Mouse (Mus musculus) forebrain, embryonic 13.5 days (tissue): ENCODE results near the gene Praf2. TPM values are rescaled to one million over a fixed set of nuclear protein-coding genes. Genes with fewer than 3 reads are reported as not detected.
"Not testable (repeated sequence)": the region's sequence is repeated elsewhere in the genome, so short reads cannot be mapped to it uniquely, and the experiment has no call there.

ENCODE experiments used
- ATAC-seq: fragments of 200-750 bp; cut with Nextera tagmentation; 2 replicates; pipeline ENCODE4 v1.8.0; 2017
- H3K27ac ChIP-seq: fragments of 300-500 bp; sonication (generic); 2 replicates; pipeline ENCODE4 v1.5.1; 2015; ENCODE audit warnings: inconsistent platforms, mild to moderate bottlenecking, moderate library complexity
- H3K27me3 ChIP-seq: fragments of 300-500 bp; sonication (generic); 2 replicates; pipeline ENCODE4 v1.6.1; 2015; ENCODE audit warnings: mild to moderate bottlenecking, inconsistent platforms
- H3K36me3 ChIP-seq: fragments of 300-500 bp; sonication (generic); 2 replicates; pipeline ENCODE4 v1.6.1; 2015; ENCODE audit warnings: mild to moderate bottlenecking, inconsistent platforms; ENCODE audit not compliant: poor library complexity, severe bottlenecking
- H3K4me1 ChIP-seq: fragments of 300-500 bp; sonication (generic); 2 replicates; pipeline ENCODE4 v1.6.1; 2015; ENCODE audit warnings: inconsistent platforms
- H3K4me2 ChIP-seq: fragments of 300-500 bp; sonication (generic); 2 replicates; pipeline ENCODE4 v1.6.1; 2015; ENCODE audit warnings: inconsistent platforms, mild to moderate bottlenecking, moderate library complexity
- H3K4me3 ChIP-seq: fragments of 300-500 bp; sonication (generic); 2 replicates; pipeline ENCODE4 v1.5.1; 2015; ENCODE audit warnings: mild to moderate bottlenecking, inconsistent platforms
- H3K9ac ChIP-seq: fragments of 300-500 bp; sonication (generic); 2 replicates; pipeline ENCODE4 v1.6.1; 2015; ENCODE audit warnings: mild to moderate bottlenecking, inconsistent platforms
- H3K9me3 ChIP-seq: fragments of 300-500 bp; sonication (generic); replicated peaks from 2 replicates; pipeline ENCODE4 v1.6.1; 2016; ENCODE audit warnings: inconsistent platforms
- WGBS: fragments of 180-500 bp; shearing (Covaris S2); methylation state at CpG from one replicate; pipeline ENCODE4 v1.1.7; 2015; 5-methylcytosine and 5-hydroxymethylcytosine counted together
- polyA plus RNA-seq: library from polyadenylated mRNA; unstranded; fragments of >200 nt; fragmentation: Nextera tagmentation; extraction: Ambion mirVana; gene quantifications from 2 replicates; pipeline ENCODE4 v1.2.1, GENCODE M21; 2015

The Praf2 gene
- polyA plus RNA-seq, 1 experiment from 2014 or later = 91.9 TPM

DNA sequence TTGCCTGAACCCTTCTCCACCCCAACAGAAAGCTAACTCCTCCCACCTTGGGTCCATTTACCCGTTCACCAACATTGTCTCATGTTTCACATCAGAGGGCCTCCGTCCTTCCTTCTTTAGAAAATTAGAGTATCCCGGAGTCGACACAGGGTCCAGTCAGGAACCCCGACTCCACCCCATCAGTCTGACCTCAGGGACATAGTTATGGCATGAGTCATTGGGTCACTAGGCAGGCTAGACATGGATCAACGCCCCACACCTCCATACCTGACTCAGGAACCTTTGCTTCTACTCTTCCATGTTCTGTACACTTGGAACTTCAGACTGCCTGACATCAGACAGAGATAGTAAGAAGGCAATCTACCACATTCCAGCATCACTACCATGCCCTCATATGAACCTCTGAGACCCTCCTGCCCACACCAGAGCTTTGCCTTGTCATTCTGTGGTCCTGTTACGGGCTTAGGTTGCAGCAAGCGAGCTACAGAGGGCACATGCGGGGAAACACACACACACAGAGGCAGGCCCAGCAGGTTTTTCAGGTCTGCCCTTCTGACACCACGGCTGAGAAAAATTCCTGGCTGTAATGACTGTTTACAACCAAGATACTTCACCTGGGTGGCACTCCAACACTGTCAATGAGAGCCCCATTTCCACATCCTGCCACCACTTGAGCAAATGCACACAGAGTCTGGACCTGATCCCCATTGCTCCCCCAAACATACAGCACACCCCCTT is 12.0 kb downstream of the Praf2 start:
- WGBS = 79% methylated on average over 10 of the region's 10 CpGs
- H3K9ac ChIP-seq = no peak overlapping the region
- no peak overlapping the region for H3K27ac ChIP-seq
- ATAC-seq = no peak
- no peak overlapping the region for H3K4me3 ChIP-seq
- H3K27me3 ChIP-seq = no peaks in the 10 kb centered on the region
- peaks cover 23% of the 10 kb centered on the region for H3K36me3 ChIP-seq
- H3K4me2 ChIP-seq = no peak overlapping the region
- H3K4me1 ChIP-seq = 0 out of 2 replicates have a peak, but pooled peaks cover 4% of the 10 kb centered on the region
- H3K9me3 ChIP-seq = no peaks in the 10 kb centered on the region

DNA sequence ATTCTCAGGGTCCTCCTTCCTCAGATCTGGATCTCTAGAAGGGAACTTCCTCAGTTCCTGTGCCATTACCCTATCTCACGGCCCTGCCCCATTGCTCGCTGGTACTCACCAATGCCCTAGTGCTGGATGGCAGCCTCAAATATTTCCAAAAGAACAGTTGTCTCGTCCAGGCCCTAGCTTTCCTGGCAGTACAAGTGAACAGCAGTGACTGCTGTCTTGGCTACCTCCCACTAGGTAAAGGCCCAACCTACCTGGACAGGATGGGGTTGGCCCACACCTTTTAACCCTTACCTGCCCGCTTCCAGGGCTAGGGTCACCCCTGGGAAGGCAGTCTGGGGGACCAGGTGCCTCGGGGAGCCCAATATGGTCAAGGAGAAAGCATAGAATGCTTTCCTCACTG is 12.9 kb downstream of the Praf2 start:
- 72% methylated on average over 5 of the region's 5 CpGs for WGBS
- H3K9ac ChIP-seq = no peak overlapping the region
- H3K27ac ChIP-seq = no peak overlapping the region
- ATAC-seq = no peak
- H3K4me1 ChIP-seq = 0 out of 2 replicates have a peak, but pooled peaks cover 4% of the 10 kb centered on the region
- no peak overlapping the region for H3K4me3 ChIP-seq
- no peaks in the 10 kb centered on the region for H3K9me3 ChIP-seq
- H3K27me3 ChIP-seq = no peaks in the 10 kb centered on the region
- H3K36me3 ChIP-seq = peaks cover 17% of the 10 kb centered on the region
- H3K4me2 ChIP-seq = no peak overlapping the region

DNA sequence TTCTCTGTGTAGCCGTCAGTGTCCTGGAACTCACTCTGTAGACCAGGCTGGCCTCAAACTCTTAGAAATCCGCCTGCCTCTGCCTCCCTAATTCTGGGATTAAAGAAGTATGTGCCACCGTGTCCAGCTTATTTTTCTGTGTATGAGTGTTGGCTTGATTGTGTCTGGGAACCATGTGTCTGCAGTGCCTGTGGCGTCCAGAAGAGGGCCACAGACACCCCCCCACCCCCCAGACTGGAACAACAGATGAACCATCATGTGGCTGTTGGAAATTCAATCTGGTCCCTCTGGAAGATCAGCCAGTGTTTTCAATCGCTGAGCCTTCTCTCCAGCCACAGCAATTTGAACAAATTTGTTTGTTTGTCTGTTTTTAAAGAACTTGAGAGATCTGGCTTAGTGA is 15.2 kb downstream of the Praf2 start:
- Histone ChIP-seq H3K9ac (no peak overlapping the region), H3K36me3 (no peaks in the 10 kb centered on the region), H3K27me3 (no peaks in the 10 kb centered on the region), H3K9me3 (no peaks in the 10 kb centered on the region), H3K4me1 (0 out of 2 replicates have a peak, but pooled peaks cover 4% of the 10 kb centered on the region), H3K27ac (no peak overlapping the region), H3K4me2 (no peak overlapping the region), H3K4me3 (no peak overlapping the region)
- WGBS = 57% methylated on average over 5 of the region's 5 CpGs
- no peak for ATAC-seq

DNA sequence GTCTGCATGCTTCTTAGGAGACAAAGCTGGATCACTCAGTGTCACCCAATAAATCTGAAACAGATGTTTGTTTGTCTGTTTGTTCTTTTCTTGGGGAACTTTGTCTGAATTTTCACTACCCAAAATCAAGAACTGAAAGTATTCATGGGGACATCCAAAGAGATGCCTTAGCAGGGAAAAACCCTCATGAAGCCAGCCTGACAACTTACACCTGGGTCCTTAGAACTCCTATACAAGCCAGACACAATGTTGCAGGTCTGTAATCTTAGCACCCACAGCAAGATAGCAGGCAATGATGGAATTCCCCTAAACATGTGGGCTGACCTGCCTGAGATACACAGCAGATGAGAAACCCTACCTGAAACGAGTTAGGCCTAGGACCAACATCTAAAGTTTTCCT is 16.7 kb downstream of the Praf2 start:
- 61% methylated on average over 1 of the region's 1 CpGs for WGBS
- ATAC-seq = no peak

DNA sequence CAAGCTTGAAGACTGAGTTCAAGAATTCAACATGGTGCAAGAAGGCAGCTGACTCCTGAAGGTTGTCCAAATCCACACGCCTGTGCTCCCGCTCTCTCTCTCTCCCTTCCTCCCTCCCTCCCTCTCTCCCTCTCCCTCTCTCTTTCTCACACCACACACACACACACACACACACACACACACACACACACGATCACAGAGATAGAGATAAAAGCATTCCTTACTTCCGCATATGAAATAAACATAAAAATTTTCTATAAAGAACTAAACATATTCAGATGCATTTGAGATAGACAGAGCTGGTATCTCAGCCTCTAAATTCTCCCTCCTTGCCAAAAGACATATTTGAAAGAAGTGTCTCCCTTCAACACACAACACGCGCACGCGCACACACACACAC is 17.2 kb downstream of the Praf2 start:
- no peak for ATAC-seq
- H3K27me3 ChIP-seq = no peaks in the 10 kb centered on the region
- peaks cover 9% of the 10 kb centered on the region; the same call in 1 of the 2 replicates for H3K4me1 ChIP-seq
- H3K9me3 ChIP-seq = no peaks in the 10 kb centered on the region
- WGBS = 92% methylated on average over 8 of the region's 8 CpGs
- H3K4me3 ChIP-seq = no peak overlapping the region
- H3K9ac ChIP-seq = no peak overlapping the region
- H3K36me3 ChIP-seq = no peaks in the 10 kb centered on the region
- no peak overlapping the region for H3K4me2 ChIP-seq
- H3K27ac ChIP-seq = no peak overlapping the region

More for the DNA sequence above, 16.7 kb downstream of the Praf2 start:
- Histone ChIP-seq H3K9ac (no peak overlapping the region), H3K36me3 (no peaks in the 10 kb centered on the region), H3K27me3 (no peaks in the 10 kb centered on the region), H3K4me2 (no peak overlapping the region), H3K9me3 (no peaks in the 10 kb centered on the region), H3K27ac (no peak overlapping the region), H3K4me3 (no peak overlapping the region), H3K4me1 (peaks cover 8% of the 10 kb centered on the region; the same call in 1 of the 2 replicates)

DNA sequence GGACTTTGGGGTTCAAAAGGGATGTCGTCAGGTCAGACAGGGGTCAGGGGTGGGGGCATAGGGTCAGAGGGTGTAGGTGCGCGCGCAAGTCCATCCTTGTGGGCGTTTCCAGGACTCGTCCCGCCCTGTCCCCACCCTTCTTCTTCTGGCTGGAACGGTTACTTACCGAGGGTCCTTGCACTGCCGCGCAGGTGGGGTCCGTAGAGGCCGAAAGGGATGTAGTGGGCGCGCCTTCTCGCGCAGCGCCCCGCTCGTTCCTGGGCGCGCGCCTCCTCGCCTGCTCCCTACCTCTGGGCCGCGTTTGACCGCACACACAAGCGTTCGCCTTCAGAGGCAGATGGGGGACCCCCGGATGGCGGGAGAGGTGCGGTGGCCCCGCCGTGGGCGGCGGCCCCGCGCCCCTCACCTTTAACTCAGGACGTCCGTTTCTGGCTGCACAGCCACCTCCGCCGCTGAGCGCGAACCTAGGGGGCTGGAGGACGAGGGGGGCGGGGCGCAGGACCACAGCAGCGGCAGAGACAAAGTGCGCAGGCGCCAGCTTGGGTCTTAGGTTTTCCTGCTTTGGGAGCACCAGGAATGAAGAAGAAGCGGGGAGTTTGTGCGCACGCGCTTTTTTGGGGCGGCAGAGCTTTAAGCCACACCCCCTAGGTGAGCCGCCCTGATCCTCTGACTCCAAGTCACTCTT is 22.3 kb downstream of the Praf2 start, which contains the start of gene Ccdc120:
Ccdc120 (minus strand) TSS at position 474 of the 685 bp plus-strand sequence.
- peaks cover 9% of the 10 kb centered on the region; the same call in 1 of the 2 replicates for H3K4me1 ChIP-seq
- peak; percentile 91 for ATAC-seq
- H3K27me3 ChIP-seq = no peaks in the 10 kb centered on the region
- no peaks in the 10 kb centered on the region for H3K36me3 ChIP-seq
- peak within 1 kb of the TSS; percentile 62 for H3K4me2 ChIP-seq
- H3K4me3 ChIP-seq = peak within 1 kb of the TSS; percentile 60
- H3K9ac ChIP-seq = peak within 1 kb of the TSS; percentile 79
- H3K27ac ChIP-seq = no peak within 1 kb of the TSS
- no peaks in the 10 kb centered on the region for H3K9me3 ChIP-seq
- WGBS = 16% methylated on average over 36 of the region's 56 CpGs

DNA sequence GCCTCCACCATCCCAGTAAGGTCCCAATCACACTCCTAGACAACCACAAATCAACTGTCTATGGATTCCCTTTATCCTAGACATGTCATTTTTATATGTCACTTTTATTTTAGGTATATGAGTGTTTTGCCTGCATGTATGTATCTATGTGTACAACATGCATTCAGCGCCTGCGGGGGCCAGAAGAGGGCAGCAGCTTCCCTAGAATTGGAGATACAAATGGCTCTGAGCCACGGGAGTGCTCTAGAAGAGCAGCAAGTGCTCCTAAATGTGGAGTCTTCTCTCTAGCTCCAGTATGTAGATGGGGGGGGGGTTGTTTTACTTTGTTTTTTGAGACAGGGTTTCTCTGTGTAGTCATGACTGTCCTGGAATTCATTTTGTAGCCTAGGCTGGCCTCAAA is 25.4 kb downstream of the Praf2 start:
- not testable (repeated sequence) for H3K9ac ChIP-seq, H3K27me3 ChIP-seq, H3K27ac ChIP-seq, H3K4me2 ChIP-seq, H3K9me3 ChIP-seq, ATAC-seq, H3K4me1 ChIP-seq, H3K4me3 ChIP-seq, H3K36me3 ChIP-seq
- WGBS = 11% methylated on average over 3 of the region's 3 CpGs

DNA sequence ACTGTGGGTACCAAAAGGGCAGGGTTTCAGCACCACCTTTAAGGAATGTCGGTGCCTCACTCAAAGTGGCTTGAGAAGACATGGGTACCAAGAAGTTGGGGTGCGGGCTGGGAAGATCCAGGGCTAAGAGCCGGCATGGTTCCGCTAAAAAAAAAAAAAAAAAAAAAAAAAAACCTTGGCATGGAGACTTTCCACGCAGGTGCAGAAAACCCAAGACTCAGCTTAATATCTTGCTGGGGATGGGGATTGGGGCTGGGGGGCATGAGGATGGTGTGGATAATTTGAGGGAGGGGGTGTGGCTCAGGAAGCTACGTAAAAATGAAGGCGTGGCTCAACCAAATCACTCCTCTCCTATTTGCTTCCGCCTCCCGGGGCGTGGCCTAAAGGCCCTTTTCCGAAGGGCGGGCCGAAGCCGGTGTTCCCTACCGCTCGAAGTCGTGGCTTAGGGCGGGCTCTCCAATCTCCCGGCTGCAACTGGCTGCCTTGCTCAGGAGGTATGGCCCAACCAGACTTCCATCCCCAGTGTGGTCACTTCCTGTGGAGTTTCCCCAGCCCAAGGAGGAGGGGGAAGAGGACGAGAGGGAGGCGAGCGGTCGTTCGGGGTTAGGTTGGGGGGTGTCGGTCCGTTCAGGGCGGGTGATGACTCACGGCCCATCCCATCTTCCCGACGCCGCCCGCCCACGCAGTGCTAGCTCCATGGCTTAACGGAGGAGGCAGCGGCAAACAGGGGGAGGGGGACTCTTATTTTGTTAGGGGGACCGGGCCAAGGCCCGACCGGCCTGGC is 34.1 kb downstream of the Praf2 start, which contains the start of gene Tfe3:
Tfe3 (plus strand) TSS at position 424 of the 784 bp plus-strand sequence.
- peak within 1 kb of the TSS; percentile 70 for H3K4me2 ChIP-seq
- no peaks in the 10 kb centered on the region for H3K9me3 ChIP-seq
- H3K27me3 ChIP-seq = no peaks in the 10 kb centered on the region
- WGBS = 24% methylated on average over 22 of the region's 38 CpGs
- H3K9ac ChIP-seq = peak within 1 kb of the TSS; percentile 74
- ATAC-seq = peak; percentile 96
- no peak within 1 kb of the TSS for H3K27ac ChIP-seq
- H3K4me3 ChIP-seq = peak within 1 kb of the TSS; percentile 61
- H3K4me1 ChIP-seq = peaks cover 21% of the 10 kb centered on the region
- H3K36me3 ChIP-seq = peaks cover 10% of the 10 kb centered on the region; the same call in 1 of the 2 replicates

DNA sequence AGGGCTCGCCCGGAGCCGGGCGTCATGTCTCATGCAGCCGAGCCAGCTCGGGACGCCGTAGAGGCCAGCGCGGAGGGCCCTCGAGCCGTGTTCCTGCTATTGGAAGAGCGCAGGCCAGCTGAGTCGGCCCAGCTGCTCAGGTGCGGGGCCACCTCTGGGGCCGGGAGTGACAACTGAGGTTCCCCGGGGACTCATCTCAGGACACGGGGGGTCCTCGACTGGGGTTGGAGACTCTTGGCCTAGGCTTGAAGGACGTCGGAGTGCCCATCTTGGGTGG is 34.6 kb downstream of the Praf2 start:
- H3K36me3 ChIP-seq = peaks cover 15% of the 10 kb centered on the region; the same call in 1 of the 2 replicates
- H3K4me3 ChIP-seq = peak overlapping the region; percentile 61
- 17% methylated on average over 21 of the region's 21 CpGs for WGBS
- peak overlapping the region; percentile 70 for H3K4me2 ChIP-seq
- H3K9ac ChIP-seq = peak overlapping the region; percentile 74
- no peak overlapping the region for H3K27ac ChIP-seq
- ATAC-seq = peak; percentile 7; the same call in 1 of the 2 replicates
- H3K4me1 ChIP-seq = peaks cover 21% of the 10 kb centered on the region
- no peaks in the 10 kb centered on the region for H3K27me3 ChIP-seq
- no peaks in the 10 kb centered on the region for H3K9me3 ChIP-seq

DNA sequence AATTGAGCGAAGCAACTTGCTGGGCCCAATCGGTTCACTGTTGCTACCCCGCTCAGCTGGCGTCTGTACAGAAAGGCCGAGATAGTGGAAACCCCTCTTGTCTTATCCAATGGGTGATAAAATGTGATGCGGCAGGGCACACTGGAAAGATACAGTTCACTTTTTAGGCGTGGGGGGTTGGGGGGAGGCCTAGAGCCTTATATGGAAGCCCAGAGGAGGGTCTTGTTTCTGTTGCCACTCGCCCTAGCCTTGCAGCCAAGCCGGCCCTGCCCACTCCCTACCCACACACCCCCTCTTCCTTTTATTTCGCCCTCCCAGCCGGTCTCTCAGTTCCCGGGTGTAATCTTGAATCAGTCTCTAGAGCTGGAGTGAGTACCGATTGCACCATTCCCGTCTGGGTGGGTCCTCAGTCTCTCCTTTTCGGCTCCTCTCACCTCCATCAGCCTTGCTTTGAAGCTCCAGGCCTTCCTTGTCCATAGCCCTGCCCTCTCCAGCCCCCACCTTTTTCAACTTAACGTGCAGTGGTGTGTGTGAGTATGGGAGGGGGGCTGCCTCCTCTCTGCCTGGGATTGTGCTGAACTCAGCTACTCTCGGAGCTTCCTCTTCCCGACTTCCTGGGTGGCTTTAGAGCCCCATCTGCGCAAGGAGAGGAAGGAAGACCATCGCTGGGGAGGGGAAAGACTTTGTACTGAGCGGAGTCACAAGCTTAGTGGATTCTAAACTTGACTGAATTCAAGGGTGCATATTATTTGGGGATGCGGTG is 35.6 kb downstream of the Praf2 start:
- peak overlapping the region; percentile 61 for H3K4me3 ChIP-seq
- H3K27me3 ChIP-seq = no peaks in the 10 kb centered on the region
- H3K36me3 ChIP-seq = peaks cover 24% of the 10 kb centered on the region; the same call in 1 of the 2 replicates
- H3K4me2 ChIP-seq = peak overlapping the region; percentile 70
- H3K9me3 ChIP-seq = no peaks in the 10 kb centered on the region
- ATAC-seq = no peak
- no peak overlapping the region for H3K27ac ChIP-seq
- peaks cover 21% of the 10 kb centered on the region for H3K4me1 ChIP-seq
- WGBS = 24% methylated on average over 22 of the region's 22 CpGs
- peak overlapping the region; percentile 74 for H3K9ac ChIP-seq

DNA sequence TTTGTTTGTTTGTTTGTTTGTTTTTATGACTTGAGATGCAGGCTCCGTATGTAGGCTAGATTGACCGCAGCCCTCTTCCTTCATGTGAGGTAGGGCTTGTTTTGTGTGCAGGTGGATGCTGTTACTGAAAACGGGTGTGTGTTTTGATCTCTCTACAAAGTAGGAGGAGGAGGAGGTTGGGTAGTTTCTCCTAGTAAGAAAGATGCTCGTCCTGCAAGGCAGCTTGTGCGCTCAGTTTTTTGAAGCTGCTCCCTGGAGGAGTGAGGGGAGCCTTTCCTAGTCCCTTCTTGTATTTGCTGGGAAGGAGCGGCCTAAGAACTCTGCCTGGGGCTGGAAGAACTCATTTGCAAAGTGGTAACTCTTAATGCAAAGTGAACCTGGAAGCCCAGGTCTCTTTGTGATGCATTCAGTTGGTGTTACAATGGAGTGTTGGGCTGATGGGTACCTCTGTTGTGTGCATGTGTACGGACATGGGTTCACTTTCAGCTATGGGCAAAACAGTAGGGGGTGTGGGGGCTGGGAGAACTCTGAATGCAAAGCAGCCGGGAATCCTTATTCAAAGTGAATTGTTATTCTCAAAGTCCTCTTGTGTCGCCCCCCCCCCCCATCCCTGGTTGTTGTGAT is 36.5 kb downstream of the Praf2 start:
- ATAC-seq = no peak
- no peak overlapping the region for H3K27ac ChIP-seq
- H3K27me3 ChIP-seq = no peaks in the 10 kb centered on the region
- peak overlapping the region; percentile 74; the same call in 1 of the 2 replicates for H3K9ac ChIP-seq
- peaks cover 21% of the 10 kb centered on the region for H3K4me1 ChIP-seq
- H3K4me3 ChIP-seq = peak overlapping the region; percentile 61
- peak overlapping the region; percentile 70 for H3K4me2 ChIP-seq
- WGBS = 16% methylated on average over 9 of the region's 9 CpGs
- no peaks in the 10 kb centered on the region for H3K9me3 ChIP-seq
- H3K36me3 ChIP-seq = peaks cover 25% of the 10 kb centered on the region; the same call in 1 of the 2 replicates
